Mouse (Mus musculus) megakaryocyte, embryonic 14.5 days (primary cell): ENCODE results near the gene Tmem132c.

Experiments
- FLI1 ChIP-seq: IDR thresholded peaks from 2 replicates; pipeline ENCODE4 v1.6.1; 2012; ENCODE audit warnings: low read length, inconsistent platforms, mixed read lengths
- GATA1 ChIP-seq: IDR thresholded peaks from 3 replicates; pipeline ENCODE4 v1.6.1; 2012; ENCODE audit warnings: mixed read lengths, low read length, inconsistent platforms, borderline replicate concordance

DNA sequence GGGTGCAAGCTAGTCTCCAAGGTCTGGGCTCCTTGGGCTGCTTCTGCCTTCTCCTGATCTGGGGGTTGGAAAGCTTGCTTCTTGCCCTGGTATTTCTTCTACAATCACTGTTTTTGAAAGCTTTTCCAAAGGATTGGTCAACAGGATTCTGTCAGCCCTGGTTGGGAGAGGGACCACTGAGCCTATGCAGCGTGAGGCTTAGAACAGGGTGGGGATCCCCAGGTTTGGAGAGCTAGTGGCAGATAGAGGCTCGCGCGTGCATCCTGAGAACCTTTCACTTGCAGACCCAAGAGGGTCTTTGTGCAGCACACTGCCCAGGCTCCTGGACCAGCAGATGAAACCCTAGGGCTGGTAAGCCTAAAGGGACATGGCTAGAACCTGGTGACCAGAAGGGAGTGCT is 962 bp upstream of the Tmem132c start:
- TF ChIP-seq GATA1 (no peak), FLI1 (no peak)
